Mouse (Mus musculus) layer of hippocampus, adult 11-12 months (tissue): ENCODE results near the gene Plch2.
"Not testable (repeated sequence)": the region's sequence is repeated elsewhere in the genome, so short reads cannot be mapped to it uniquely, and the experiment has no call there.

ENCODE experiments used
- DNase-seq: peaks from one replicate; pipeline ENCODE4 v3.0.0; 2022; ENCODE audit warnings: low spot score

Gene Plch2

DNA sequence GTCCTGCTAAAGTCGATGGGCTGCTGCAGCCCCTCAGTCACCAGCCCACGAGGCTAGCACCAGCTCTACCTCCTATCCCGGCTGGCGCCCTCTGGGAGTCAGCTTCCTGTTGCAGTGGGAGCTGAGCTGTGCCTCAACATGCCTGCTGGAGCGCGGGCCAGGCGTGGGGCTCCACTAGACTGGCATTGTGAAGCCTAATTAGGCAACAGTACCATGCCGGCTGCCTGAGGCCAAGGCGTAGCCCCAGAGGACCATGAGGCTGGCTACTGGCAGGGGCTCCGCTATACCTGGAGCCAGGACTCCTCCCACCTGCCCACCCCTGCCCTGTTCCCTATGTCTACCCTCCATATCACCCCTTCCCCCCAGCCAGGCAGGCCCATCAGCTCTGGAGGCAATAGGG lies at the start of gene Plch2:
Gene Plch2, minus strand, starts transcription at position 61 of the 400 bp plus-strand sequence.
- no peak for DNase-seq

DNA sequence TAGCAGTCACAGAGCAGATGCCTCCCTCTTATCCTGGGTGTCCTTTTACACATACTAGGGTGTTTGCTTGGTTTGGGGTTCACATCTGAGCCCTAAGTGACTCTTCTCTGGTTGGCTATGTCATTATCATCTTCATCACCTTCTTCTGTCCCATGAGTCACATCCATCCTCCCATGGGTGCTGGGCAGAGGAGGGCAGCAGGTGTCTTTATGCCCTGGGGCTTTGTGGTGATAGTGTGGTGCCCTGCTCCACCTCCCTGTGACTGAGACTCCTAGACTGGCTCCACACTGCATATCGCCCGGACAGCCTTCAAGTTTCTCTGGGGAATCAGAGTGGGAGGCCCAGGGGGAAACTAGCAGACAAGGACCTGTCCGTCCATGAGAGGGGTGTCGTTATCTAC lies 42.0 kb upstream of the Plch2 start:
- no peak for DNase-seq

DNA sequence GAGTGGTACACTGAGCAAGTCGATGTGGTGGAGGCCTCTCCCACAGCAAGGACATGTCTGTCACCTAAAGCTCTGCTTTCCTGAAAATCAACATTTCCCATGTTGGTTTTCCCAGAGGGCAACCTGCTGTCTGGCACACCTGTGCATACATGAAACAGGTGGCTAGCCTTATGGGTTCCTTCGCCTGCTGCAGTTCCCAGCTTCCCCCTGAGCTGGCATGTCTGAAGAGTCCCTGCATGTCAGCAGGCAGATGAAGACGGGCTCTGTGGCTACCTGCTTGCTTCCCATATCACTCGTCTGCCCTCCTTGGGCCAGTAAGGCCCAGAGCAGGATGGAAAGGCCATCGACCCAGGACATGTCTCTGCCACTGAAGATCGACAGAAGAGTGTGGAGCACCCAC lies 40.9 kb upstream of the Plch2 start:
- DNase-seq, result no peak

DNA sequence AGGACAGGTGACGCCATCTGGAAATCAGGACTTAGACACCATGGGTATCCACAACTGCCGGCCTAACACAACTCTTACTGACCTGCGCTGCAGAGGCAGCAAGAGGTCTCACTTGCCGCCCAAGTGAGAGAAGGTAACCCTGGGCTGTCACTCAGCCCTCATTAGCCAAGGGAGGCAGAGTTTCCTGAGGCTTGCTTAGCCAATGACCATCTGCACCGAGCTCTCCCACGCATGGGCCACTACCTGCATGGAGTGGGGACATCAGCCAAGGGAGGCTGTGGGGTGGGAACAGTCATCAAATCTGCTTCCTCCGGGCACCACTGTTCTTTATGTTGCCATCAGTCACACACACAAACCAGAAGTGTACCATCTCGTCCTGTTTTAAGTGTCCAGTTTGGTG lies 39.4 kb upstream of the Plch2 start:
- DNase-seq, result no peak

DNA sequence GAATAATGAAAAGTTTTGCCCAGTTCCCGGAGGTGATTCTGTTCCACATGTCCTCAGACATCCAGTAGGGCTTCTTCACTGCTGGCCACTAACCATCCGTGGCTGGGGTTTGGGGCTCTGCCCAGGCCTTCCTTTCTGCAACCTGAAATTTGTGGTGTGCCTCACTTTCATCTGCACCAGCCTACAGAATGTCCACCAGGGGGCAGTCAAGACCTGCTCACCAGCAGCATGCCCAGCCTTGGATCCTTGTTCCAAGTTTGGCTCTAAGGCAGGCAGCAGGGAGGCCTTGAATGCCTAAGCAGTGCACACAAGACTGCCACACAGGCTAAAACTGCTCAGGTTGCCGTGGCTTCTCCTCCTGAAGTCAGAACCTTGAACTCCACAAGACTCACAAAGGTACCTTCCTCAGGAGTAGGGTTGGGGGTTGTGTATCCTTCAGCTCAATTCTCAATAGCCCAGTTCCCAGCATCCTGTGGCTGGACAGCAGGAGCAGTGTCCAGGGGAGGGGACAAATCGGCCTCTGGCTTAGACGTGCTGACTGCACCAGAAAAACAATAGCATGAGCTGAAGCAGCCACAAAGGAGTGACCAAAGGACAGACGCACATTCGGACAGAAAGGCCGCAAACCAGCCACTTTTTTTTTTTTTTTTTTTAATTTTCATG lies 38.8 kb upstream of the Plch2 start:
- DNase-seq, result peak; percentile 91

DNA sequence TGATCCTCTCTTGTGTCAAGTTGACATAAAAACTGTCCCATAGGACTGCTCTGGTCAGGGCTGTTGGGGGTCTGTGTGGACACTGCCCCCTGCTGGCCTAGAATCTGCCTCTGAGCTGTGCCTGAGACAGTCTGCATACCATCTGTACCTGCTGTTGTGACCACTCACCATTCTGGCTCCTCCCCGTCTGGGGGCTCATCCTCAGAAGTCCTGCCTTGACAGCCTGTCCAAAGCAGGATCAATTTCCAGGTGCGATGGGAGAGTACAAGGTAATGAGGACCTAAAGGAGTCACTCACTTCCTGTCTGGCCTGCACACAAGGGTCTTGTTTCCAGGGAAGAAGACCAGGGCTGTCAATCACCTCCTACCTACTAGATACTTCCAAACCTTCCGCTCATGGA lies 38.0 kb upstream of the Plch2 start:
- DNase-seq, result peak; percentile 56

DNA sequence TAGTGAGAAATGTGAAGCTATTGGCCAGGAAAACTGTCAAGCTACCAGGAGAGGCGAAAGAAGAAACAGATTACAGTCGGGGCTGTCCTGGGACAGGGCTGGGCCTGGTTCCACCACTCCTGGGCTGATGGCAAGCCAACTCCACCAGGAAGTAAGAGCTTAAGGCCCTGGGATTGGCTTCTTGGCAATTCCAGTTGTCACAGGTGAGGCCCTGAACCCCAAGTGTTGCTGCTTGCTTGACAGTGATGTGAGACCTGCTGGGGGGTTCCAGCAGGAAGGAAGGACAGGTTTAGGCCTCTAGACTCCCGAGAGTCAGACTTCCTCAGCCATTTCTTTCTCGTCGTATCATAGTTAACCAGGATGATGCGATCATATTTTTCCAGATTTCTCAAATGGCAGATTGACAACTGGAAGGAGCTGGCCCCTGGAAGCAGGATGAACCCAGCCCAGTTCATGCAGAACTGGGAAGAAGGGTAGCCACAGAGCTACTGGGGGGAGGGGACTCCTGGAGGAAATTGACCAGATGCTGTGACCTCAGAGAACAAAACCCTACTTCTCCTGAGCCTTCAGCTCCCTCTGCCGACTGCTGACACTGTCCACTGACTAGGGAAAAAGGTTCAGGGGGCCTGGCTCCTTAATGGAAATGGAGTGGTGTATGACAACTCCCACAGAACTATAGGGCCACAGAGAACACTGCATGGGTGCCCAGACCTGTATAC lies 37.0 kb upstream of the Plch2 start:
- DNase-seq, result no peak

DNA sequence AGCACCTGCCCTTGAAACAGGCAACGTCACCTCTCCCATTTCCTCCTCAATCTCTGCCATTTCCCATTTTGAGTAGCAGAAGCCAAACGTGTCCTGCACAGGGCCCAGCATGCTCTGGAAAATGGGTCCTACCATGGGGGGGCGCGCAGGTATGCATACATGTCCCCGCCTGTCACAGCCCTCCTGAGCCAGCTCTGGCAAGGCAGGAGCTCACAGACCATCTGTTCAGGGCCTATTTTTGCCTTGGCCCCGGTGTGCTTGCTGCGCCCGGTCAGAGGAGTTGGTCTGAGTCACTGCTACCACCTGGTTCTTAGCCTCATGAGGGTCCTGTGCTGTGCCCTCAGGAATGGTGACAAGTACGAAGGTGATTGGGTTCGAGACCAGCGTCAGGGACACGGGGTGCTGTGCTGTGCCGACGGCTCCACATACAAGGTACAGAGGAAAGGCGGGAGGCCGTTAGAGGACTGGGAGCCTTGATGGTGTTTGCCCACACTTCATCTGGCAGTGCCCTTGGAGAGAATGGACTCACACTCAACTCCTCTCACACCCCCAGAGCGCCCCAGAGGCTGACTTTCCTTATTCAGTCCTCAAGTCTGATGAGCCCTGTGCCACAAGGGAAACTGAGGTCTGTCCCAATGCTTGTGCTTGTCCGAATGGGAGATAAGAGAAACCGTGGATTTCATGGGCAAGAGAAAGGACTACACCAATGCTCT lies 36.3 kb upstream of the Plch2 start:
- no peak for DNase-seq

DNA sequence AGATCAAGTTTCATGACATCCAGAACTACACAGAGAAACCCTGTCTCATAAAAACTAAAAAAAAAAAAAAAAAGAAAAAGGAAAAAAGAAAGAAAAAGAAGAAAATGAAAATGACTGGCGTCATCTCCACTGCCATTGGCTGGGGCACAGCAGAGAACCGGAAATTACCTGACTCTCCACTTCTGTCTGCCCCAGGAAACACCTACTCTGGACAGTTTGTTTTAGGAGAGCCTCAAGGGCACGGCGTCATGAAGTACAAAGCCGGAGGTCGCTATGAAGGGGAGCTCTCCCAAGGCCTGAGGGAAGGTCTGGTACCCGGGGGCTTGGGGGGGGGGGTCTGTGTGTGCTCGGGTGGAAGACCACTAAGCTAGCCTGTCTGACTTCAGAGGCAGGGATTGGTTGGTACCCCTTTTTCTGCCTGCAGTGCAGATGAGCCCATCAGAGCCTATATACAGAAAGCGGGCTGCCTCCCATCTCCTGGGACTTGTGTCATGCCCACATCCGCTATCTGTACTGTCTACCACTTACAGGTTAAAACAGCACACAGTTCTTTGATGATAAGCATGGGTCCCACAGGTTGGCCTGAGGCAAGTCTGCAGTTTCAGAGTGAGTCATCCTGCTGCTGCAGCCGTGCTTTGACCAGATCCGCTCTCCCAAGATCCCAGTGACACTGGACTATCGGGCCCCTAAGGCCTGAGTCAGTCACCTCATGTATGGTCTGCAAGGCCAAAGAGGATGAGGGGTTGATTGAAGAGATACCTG lies 34.3 kb upstream of the Plch2 start:
- no peak for DNase-seq

DNA sequence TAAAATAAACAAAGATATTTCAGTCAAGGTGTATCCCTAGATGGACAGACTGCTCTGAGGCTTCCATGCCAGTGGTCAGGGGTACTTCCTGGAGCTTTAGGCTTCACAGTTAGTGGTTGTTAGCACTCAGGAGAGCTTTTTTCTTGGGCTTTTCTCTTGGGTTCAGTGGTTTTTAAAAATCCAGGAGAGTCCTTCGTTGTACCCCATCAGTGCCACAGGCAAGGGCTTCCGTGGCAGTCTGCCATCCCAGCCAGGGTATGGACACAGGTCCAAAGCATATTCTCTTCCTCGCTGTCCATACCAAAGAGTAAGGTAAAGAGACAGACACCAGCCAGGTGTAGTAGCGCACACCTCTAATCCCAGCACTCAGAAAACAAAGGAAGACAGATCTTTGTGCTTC lies 33.6 kb upstream of the Plch2 start:
- no peak for DNase-seq

DNA sequence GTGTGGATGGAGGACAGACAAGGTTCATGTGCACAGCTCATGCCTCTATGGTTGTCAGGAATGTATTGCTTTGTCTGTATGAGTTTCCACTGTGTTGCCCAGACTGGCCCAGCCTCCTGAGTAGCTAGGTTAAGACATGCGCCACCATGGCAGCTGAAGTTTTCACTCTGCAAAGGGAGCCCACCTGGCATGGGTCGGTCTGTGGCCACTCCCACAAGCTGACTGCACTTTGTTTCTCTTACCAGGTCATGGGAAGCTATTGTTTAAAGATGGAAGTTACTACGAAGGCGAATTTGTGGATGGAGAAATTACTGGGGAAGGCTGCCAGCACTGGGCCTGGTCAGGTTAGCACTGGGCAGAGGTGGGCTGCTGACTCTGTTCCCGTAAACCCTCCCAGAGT lies 32.7 kb upstream of the Plch2 start:
- DNase-seq, result no peak

DNA sequence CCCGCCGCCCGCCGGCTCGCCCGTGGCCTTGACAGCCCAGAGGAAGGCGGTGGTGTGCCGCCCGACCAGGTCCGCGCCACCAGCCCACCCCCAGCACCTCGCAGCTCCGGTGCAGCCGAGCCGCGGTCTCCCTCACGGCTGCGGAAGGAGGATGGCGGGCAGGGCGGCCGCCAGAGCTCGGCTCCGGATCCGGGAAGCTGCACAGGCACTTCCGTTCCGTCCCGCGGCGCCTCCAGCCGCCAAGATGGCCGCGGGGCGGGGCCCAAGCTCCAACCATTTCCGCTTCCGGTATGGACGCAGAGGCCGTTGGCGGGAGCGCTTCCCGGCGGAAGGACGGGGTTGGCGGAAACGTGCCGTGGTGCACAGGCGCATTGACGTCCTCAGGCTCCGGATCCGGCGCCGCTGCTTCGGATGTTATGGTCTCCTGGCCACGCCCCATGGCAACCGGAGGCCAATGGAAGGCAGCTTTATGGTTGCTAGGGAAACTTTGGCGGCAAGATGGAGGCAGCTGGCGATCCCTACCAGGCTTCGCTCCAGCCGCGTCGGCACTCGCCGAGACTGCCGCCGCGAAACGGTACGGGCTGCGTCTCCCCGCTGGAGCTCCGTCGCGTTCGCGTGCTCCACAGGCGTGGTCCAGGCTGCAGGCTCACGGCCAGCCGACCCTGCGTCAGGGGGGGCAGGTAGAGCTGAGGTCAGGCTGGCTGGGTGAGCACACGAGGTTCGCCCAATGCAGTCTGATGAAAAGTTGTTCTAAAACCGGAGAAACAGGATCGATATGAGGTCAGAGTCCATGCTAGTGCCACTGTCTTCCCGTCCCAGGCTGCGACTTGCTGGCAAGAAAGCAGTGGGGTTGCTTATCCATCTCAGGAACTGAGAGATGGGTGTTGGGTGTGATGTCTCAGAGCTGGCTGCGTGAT lies 29.8 kb upstream of the Plch2 start, which contains the start of the genes Rer1 and Morn1:
Gene Rer1, minus strand, starts transcription at position 275 of the 917 bp plus-strand sequence.
Gene Morn1, plus strand, starts transcription at position 470 of the 917 bp plus-strand sequence.
- DNase-seq, result peak; percentile 100

DNA sequence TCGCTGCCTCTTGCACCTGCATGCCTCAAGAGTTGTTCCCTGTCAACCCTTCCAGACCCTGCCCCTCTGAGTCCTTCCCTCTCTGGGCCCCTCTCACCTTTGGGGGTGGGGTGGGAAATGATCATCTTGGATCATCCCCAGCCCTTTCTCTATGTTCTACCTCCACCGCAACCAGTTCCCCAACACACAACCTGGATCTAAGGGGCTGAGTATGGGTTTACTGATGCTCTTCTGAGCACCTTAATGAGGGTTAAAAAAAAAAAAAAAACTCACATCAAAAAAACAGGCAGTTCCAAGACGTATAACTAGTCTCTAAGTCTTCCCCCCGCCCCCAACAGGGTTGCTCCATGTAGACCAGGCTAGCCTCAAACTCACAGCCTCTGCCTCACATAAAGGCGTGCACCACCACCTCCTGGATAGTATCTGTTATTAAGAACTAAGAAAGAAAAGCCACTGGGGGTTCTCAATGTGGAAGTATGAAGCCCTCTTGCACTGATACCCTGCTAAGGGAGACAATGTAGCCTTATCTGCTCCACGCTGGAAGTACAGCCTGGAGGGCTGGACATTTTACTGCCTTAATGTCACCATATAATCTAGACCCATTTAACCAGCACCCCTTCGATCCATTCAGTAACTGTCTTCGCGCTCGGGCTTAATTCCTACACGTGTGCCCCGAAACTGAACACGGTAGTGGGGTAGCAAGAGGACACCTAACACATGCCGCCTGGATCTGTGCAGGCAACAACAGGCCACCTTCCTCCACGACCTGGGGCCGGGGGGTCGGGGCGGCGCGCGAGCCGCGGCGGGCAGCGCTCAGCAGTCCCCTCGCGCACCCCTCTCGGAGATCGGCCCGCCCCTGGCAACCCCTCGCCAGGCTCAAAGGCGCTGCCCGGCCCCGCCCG lies 28.9 kb upstream of the Plch2 start:
- DNase-seq, result no peak

DNA sequence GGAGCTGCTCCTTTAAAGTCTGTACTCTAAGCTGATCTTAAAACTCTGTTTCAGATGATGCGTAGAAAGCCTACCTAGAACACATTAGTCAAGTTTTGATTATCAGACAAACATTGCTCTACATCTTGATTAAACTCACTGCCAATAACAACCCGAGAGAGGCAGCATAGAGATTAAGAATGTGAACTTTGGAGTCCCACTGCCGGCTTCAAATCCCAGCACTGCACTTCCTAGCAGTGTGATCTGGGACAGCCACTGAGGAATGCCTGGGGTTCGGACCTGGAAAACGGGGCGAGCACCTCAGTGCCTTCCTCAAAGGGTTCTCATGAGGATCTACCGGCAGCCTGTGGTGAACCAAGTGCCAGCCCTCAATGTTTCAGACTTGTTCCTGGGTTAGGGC lies 27.8 kb upstream of the Plch2 start:
- DNase-seq, result no peak

DNA sequence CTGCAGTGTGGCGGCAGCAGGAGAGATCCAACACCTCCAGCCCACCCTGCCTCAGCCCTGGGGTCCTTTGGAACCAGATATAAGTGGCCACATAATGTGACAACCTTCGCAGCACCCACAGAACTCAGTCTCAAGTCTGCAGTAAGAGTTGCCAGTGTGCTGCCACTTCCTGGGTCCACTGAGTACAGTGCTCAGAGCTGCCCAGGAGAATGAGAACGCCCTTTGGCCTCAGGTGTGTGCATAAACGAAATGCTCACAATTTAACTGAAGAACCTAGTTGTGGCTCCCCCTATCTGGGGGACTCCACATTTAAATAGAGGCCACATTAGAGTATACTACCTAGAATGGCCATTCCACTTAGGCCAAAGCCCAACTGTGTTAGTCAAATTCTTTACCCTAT lies 27.0 kb upstream of the Plch2 start:
- DNase-seq, result no peak

DNA sequence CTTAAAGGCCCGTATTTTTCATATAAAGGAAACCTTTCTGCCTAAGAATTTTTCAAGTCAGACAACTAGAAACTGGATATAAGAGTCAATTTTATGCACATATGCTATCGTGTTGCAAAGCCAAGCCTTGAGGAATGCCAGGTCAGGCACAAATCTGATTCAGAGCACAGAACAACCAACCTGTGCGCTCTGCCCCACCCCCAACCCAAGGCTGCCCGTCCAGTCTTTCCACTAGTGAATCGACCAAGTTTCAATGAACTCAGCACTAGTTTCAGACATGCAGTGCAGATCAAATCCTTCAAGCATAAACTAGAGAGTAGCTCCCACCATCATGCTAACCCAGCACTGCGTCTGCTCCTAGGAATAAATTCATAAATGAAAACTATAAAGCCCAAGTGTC lies 23.1 kb upstream of the Plch2 start:
- DNase-seq, result no peak

DNA sequence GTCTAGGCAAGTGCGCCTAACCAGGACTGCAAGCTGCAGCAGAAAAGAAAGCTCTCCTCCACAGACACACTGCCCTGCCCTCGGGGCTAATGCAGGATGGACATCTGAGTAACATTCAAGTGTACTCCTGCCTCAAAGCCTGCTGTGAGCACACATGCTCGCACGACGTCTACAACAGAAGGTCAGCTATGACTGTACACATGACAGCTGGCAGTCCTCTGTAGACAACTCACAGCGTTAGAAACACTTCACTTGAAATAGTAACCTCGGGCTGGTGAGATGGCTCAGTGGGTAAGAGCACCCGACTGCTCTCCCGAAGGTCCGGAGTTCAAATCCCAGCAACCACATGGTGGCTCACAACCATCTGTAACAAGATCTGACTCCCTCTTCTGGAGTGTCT lies 22.2 kb upstream of the Plch2 start:
- DNase-seq, result not testable (repeated sequence)

DNA sequence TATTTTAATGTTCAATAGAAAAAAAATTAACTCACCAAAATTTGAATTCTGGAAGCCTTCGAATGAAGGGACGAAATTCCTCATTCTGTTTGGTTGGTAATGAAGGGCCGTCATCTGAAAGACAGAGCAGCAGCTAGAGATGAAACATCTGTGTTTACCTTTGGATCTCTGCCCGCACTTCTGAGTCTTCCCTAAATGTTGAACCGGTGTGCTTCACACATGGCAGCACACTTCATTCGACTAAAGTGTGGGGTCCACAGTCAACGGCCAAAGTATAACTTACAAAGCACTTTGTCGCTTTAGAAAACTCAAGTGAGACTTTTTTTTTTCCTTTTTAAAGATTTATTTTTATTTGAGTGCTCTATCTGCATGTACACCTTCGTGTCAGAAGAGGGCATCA lies 20.1 kb upstream of the Plch2 start:
- no peak for DNase-seq

DNA sequence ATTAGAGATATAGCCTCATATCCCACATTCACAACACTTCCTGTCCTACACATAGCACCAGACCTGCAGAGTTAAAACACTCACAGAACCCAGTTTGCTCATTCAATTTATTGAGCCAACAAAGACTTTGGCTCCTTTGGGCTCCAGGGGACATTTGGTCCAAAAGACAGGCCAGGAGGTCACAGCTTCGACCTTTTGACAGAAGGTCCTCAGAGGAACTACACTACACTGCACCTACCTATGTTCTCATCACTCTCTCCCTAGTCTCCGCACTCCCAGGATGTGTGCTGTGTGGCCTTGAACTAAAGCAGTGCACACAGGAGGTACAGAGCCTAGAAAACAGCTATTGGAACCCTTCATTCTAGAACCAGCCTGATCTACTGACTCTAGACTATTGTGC lies 19.2 kb upstream of the Plch2 start:
- no peak for DNase-seq

DNA sequence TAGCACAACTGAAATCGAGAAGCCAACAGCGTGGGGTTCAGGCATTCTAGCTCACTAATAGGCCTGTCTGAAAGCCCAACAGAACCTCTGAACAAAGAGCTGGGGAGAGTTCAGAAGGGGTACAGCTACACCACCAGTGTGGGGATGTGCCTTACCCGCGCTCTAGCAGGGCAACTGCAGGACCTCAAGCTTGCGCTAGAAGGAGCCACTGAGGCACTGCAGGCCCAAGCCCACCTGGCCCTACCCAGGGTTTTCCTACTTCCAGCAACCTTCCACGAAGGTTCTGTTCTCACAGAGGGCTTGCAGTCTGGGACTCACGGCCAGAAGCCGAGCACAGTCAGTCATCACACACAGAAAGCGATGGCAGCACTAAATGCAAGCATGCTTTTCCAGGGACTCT lies 18.6 kb upstream of the Plch2 start:
- DNase-seq, result no peak
